Mouse (Mus musculus) heart, embryonic 13.5 days (tissue): ENCODE measurements around the gene Pms1. TPM values are rescaled to one million over a fixed set of nuclear protein-coding genes. Genes with fewer than 3 reads are reported as not detected.

ENCODE experiments used
- ATAC-seq: fragments of 200-750 bp; cut with Nextera tagmentation; 2 replicates; pipeline ENCODE4 v1.8.0; 2017; ENCODE audit warnings: moderate TSS enrichment; ENCODE audit not compliant: insufficient number of reproducible peaks, low FRiP score, low TSS enrichment; ENCODE audit errors: extremely low read depth
- H3K27ac ChIP-seq: fragments of 300-500 bp; sonication (generic); replicated peaks from 2 replicates; pipeline ENCODE4 v1.5.1; 2015; ENCODE audit warnings: moderate library complexity, mild to moderate bottlenecking, inconsistent platforms
- H3K27me3 ChIP-seq: fragments of 300-500 bp; sonication (generic); replicated peaks from 2 replicates; pipeline ENCODE4 v1.6.1; 2015; ENCODE audit warnings: mild to moderate bottlenecking, inconsistent platforms
- H3K36me3 ChIP-seq: fragments of 300-500 bp; sonication (generic); 2 replicates; pipeline ENCODE4 v1.6.1; 2015; ENCODE audit warnings: mild to moderate bottlenecking, inconsistent platforms
- H3K4me1 ChIP-seq: fragments of 300-500 bp; sonication (generic); 2 replicates; pipeline ENCODE4 v1.6.1; 2015; ENCODE audit warnings: inconsistent platforms
- H3K4me2 ChIP-seq: fragments of 300-500 bp; sonication (generic); 2 replicates; pipeline ENCODE4 v1.6.1; 2015; ENCODE audit warnings: inconsistent platforms, mild to moderate bottlenecking, moderate library complexity
- H3K4me3 ChIP-seq: fragments of 300-500 bp; sonication (generic); 2 replicates; pipeline ENCODE4 v1.5.1; 2015; ENCODE audit warnings: moderate library complexity, mild to moderate bottlenecking, inconsistent platforms
- H3K9ac ChIP-seq: fragments of 300-500 bp; sonication (generic); 2 replicates; pipeline ENCODE4 v1.6.1; 2015; ENCODE audit warnings: inconsistent platforms, mild to moderate bottlenecking, moderate library complexity
- H3K9me3 ChIP-seq: fragments of 300-500 bp; sonication (generic); 2 replicates; pipeline ENCODE4 v1.6.1; 2016; ENCODE audit warnings: inconsistent platforms
- WGBS: fragments of 180-500 bp; shearing (Covaris S2); methylation state at CpG from one replicate; pipeline ENCODE4 v1.1.7; 2015; ENCODE audit warnings: mixed read lengths; 5-methylcytosine and 5-hydroxymethylcytosine counted together
- polyA plus RNA-seq: library from polyadenylated mRNA; unstranded; fragments of >200 nt; fragmentation: Nextera tagmentation; extraction: Ambion mirVana; gene quantifications from 2 replicates; pipeline ENCODE4 v1.2.1, GENCODE M21; 2015

The Pms1 gene
- polyA plus RNA-seq, 1 experiment from 2014 or later, result 9.0 TPM

DNA sequence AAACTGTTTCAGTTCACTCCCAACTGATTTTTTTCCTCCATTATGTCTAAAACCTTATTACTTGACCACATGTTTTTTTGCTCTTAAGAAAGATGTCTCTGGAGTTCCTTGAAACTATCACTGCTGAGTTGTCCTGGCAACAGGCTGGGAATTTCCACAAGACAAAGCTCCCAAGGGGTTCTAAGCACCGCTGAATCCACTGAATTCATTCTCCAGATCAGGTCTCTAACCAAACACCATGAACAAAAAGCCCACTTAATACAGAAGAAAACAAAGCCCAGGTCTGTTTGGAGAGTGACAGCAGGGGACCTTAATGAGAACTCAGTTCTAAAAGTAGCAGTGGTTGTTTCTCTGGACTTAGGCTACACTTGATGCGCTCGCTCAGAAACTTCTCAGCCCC lies 105.6 kb downstream of the Pms1 start:
- Histone ChIP-seq H3K27ac (no peak overlapping the region), H3K9ac (no peak overlapping the region), H3K4me2 (no peak overlapping the region), H3K4me1 (peaks cover 19% of the 10 kb centered on the region), H3K9me3 (no peaks in the 10 kb centered on the region), H3K36me3 (peaks cover 7% of the 10 kb centered on the region; the same call in 1 of the 2 replicates), H3K27me3 (no peaks in the 10 kb centered on the region), H3K4me3 (no peak overlapping the region)
- WGBS, result 85% methylated on average over 3 of the region's 3 CpGs
- no peak for ATAC-seq

DNA sequence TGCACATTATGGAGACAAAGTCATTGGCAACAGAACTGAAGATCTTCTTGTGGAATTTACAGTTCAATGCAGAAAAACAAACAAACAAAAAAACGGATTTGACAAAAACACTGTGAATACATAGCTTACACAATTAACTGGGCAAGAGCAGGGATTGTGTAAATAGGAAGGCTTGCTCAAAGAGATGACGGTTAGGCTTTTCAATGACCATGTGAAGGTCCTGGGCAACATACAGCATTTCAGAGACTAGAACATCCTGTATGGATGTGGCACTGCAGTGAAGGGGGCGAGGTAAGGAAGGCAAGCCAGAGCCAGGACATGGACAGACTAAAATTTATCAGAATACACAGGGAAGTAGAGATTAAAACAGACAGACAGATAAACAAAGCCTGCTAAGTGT lies 107.2 kb downstream of the Pms1 start:
- Histone ChIP-seq H3K4me1 (peaks cover 8% of the 10 kb centered on the region), H3K9ac (no peak overlapping the region), H3K36me3 (peaks cover 7% of the 10 kb centered on the region; the same call in 1 of the 2 replicates), H3K4me2 (no peak overlapping the region), H3K9me3 (no peaks in the 10 kb centered on the region), H3K27me3 (no peaks in the 10 kb centered on the region), H3K4me3 (no peak overlapping the region), H3K27ac (no peak overlapping the region)
- 65% methylated on average over 3 of the region's 3 CpGs for WGBS
- no peak for ATAC-seq

GRCm38 (mm10) chr1:53187536-53187935 lies 109.3 kb downstream of the Pms1 start, which contains the start of gene 1700019A02Rik:
Gene 1700019A02Rik, minus strand, starts transcription at chr1:53187636.
- no peak within 1 kb of the TSS for H3K27ac ChIP-seq
- H3K4me2 ChIP-seq, result no peak within 1 kb of the TSS
- 94% methylated on average over 8 of the region's 8 CpGs for WGBS
- H3K36me3 ChIP-seq, result peaks cover 7% of the 10 kb centered on the region; the same call in 1 of the 2 replicates
- no peaks in the 10 kb centered on the region for H3K9me3 ChIP-seq
- ATAC-seq, result no peak
- H3K9ac ChIP-seq, result no peak within 1 kb of the TSS
- H3K4me3 ChIP-seq, result no peak within 1 kb of the TSS
- 0 out of 2 replicates have a peak, but pooled peaks cover 3% of the 10 kb centered on the region for H3K4me1 ChIP-seq
- no peaks in the 10 kb centered on the region for H3K27me3 ChIP-seq

DNA sequence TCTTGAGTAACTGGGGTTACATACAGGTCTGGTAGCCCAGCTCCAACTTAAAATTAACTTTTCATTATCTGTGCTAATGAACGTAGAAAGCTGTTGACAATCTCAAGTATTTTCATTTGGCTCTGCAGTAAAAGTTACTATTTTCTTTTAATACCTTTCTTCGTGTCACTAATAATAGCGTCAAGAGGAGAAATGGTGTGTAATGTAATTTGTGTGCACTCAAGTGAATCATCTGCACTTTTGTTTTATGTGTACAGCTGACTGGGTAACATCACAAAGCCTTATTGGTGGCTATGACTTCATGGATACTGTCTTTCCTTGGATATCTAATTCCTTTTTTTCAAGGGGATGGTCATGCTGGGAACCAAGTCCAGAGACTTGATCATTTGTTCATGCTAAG lies 110.5 kb downstream of the Pms1 start:
- 0 out of 2 replicates have a peak, but pooled peaks cover 3% of the 10 kb centered on the region for H3K4me1 ChIP-seq
- H3K4me3 ChIP-seq, result no peak overlapping the region
- no peak for ATAC-seq
- no peak overlapping the region for H3K4me2 ChIP-seq
- H3K9ac ChIP-seq, result no peak overlapping the region
- no peaks in the 10 kb centered on the region for H3K27me3 ChIP-seq
- no peaks in the 10 kb centered on the region for H3K9me3 ChIP-seq
- H3K27ac ChIP-seq, result no peak overlapping the region
- 81% methylated on average over 3 of the region's 3 CpGs for WGBS
- peaks cover 7% of the 10 kb centered on the region; the same call in 1 of the 2 replicates for H3K36me3 ChIP-seq

- no peaks in the 10 kb centered on the region for H3K36me3 ChIP-seq
- no peaks in the 10 kb centered on the region for H3K27me3 ChIP-seq
- no peak overlapping the region for H3K4me3 ChIP-seq
- H3K9me3 ChIP-seq, result no peaks in the 10 kb centered on the region
- ATAC-seq, result no peak
- no peak overlapping the region for H3K4me2 ChIP-seq
- H3K9ac ChIP-seq, result no peak overlapping the region
- no peak overlapping the region for H3K27ac ChIP-seq
- WGBS, result 73% methylated on average over 6 of the region's 6 CpGs
- no peaks in the 10 kb centered on the region for H3K4me1 ChIP-seq
Measured at GRCm38 (mm10) chr1:53157715-53158114, 139.1 kb downstream of the Pms1 start.

Other genes with a start within 250 kb of the Pms1 start
- 4.8 and 5.1 TPM in 2 replicates for gene Mstn, start 235.4 kb downstream of the Pms1 start, polyA plus RNA-seq
- not detected in 2 replicates for gene 1700019A02Rik, start 109.4 kb downstream of the Pms1 start, polyA plus RNA-seq
- 33.7 and 38.4 TPM in 2 replicates for gene Ormdl1, start 77 bp upstream of the Pms1 start, polyA plus RNA-seq
- not detected in 2 replicates for gene Gm28778, start 93 bp upstream of the Pms1 start, polyA plus RNA-seq
- 24.6 and 26.6 TPM in 2 replicates for gene Osgepl1, start 16.6 kb upstream of the Pms1 start, polyA plus RNA-seq
- not detected in 2 replicates for gene Asdurf, start 55.6 kb upstream of the Pms1 start, polyA plus RNA-seq
- gene Gm28551, start 55.6 kb upstream of the Pms1 start, polyA plus RNA-seq, result 0.38 and 0.56 TPM in 2 replicates
- 60.0 and 66.2 TPM in 2 replicates for gene Asnsd1, start 55.7 kb upstream of the Pms1 start, polyA plus RNA-seq